Mouse (Mus musculus): ENCODE measurements around the gene Cacna2d4.

DNA sequence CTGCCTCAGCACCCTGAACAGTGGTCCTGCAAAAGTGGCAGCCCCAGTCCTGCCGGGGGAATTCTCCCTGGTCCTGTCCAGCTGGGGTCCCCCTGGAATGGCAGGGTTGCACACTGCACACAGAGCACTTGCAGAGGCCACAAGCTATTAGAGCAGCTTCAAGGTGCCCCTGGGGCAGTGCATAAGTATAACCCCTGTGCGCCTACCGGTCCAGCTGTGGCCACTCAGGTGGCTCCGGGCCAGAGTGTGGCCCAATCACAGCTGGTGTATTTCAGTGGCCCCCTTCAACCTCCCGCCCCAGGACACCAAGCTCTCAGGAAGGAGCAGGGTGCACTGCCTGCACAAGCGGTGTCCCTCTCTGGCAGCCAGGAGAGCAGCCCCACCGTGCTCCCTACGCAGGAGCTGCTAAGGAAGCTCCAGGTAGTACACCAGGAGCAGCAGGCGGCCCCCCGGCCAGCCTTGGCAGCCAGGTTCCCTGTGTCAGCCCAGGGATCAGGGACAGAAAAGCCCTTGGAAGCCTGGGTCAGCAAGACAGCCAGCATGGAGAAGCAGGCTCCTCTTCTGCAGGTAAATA is 21.2 kb upstream of the Cacna2d4 start:
- TF ChIP-seq EP300 (IDR thresholded peaks at IDR 0.05; ENCODE audit: low read depth) (no peak), CTCF (IDR thresholded peaks at IDR 0.05; ENCODE audit: low read depth) (no peak)

Measured in liver, embryonic 14.5 days (tissue).